Mouse (Mus musculus): ENCODE results near the gene Pin1. TPM values are rescaled to one million over a fixed set of nuclear protein-coding genes. Genes with fewer than 3 reads are reported as not detected.
A peak's percentile ranks its signal among the peaks of the same experiment; 100 is the strongest.

Gene Pin1
- total RNA-seq, 1 experiment, result 66.6 TPM

DNA sequence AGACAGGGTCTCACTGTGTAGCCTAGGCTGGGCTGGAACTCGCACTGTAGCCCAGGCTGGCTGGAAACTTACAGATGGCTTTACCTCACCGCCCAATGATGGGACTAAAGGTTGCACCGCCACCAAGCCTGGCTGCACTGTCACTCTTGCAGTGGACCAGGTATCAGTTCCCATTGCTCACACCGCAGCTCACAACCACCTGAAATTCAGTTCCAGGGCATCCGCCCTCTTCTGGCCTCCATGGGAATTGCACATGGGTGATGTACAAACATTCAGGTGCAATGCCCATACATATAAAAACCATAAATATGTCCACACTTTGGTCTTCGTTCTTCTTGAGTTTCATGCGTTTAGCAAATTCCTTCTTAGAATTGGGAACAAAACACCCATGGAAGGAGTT lies 63.4 kb downstream of the Pin1 start:
- peak; percentile 61 for DNase-seq (ENCODE audit: low read depth, low spot score)
- Histone ChIP-seq H3K9me3 (ENCODE audit: control insufficient read depth, insufficient read depth, low read depth, low read length) (no peaks in the 10 kb centered on the region), H3K36me3 (ENCODE audit: control insufficient read depth, insufficient read depth, low read length, poor library complexity, severe bottlenecking) (no peaks in the 10 kb centered on the region), H3K27ac (ENCODE audit: insufficient read depth, low read depth, low read length, poor library complexity, severe bottlenecking) (no peak overlapping the region), H3K4me3 (ENCODE audit: insufficient read depth in 1 of 2, low read depth in 1 of 2, low read length in 2 of 2, poor library complexity in 1 of 2, severe bottlenecking in 1 of 2) (no peak overlapping the region), H3K9ac (ENCODE audit: insufficient read depth, low read depth, low read length, poor library complexity, severe bottlenecking) (no peak overlapping the region), H3K4me1 (ENCODE audit: control insufficient read depth in 2 of 2, insufficient read depth in 2 of 2, low read length in 2 of 2, poor library complexity in 1 of 2) (no peaks in the 10 kb centered on the region)
- in situ Hi-C loops (cut with MboI; ENCODE audit: low sequenced_read_pairs in 2 of 2, unreplicated experiment in 2 of 2), result no loop called here
- no peak for TF ChIP-seq HCFC1 (IDR thresholded peaks at IDR 0.05; ENCODE audit: borderline replicate concordance, insufficient read depth, low read length)
- TF ChIP-seq MAFK (IDR thresholded peaks at IDR 0.05; ENCODE audit: insufficient read depth, low read depth, low read length), result no peak
- no peak for TF ChIP-seq CHD2 (IDR thresholded peaks at IDR 0.05; ENCODE audit: low read depth, low read length)
- no peak for TF ChIP-seq ZNF384 (IDR thresholded peaks at IDR 0.05; ENCODE audit: low read depth, low read length)
- TF ChIP-seq ZC3H11A (IDR thresholded peaks at IDR 0.05; ENCODE audit: borderline replicate concordance, low read depth, low read length), result no peak

Other genes starting within 250 kb of the Pin1 start
- 18.3 and 19.9 TPM in 2 replicates for gene Zfp26, start 191.9 kb upstream of the Pin1 start, total RNA-seq (2012; rRNA removed)
- 9.1 and 10.9 TPM in 2 replicates for gene Zfp426, start 159.3 kb upstream of the Pin1 start, total RNA-seq (2012; rRNA removed)
- gene Zfp266, start 130.7 kb upstream of the Pin1 start, total RNA-seq (2012; rRNA removed), result 48.0 and 53.0 TPM in 2 replicates
- gene Zfp846, start 70.8 kb upstream of the Pin1 start, total RNA-seq (2012; rRNA removed), result 8.3 and 9.0 TPM in 2 replicates
- 185 and 224 TPM in 2 replicates for gene Ubl5, start 9.2 kb upstream of the Pin1 start, total RNA-seq (2012; rRNA removed)
- gene Fbxl12, start 7.3 kb upstream of the Pin1 start, total RNA-seq (2012; rRNA removed), result 13.0 and 14.5 TPM in 2 replicates
- gene Olfm2, start 94.3 kb downstream of the Pin1 start, total RNA-seq (2012; rRNA removed), result 2.2 and 2.9 TPM in 2 replicates
- gene Col5a3, start 163.0 kb downstream of the Pin1 start, total RNA-seq (2012; rRNA removed), result 2.3 TPM in 2 replicates
- not detected in 2 replicates for gene Rdh8, start 166.4 kb downstream of the Pin1 start, total RNA-seq (2012; rRNA removed)
- gene A230050P20Rik, start 216.5 kb downstream of the Pin1 start, total RNA-seq (2012; rRNA removed), result 8.3 and 16.5 TPM in 2 replicates
- 4.1 and 4.4 TPM in 2 replicates for gene Angptl6, start 227.6 kb downstream of the Pin1 start, total RNA-seq (2012; rRNA removed)
- 179 and 287 TPM in 2 replicates for gene Ppan, start 236.1 kb downstream of the Pin1 start, total RNA-seq (2012; rRNA removed)
- gene Eif3g, start 246.5 kb downstream of the Pin1 start, total RNA-seq (2012; rRNA removed), result 196 and 239 TPM in 2 replicates

Data from ES-E14 (cell line).